Mouse (Mus musculus) liver, embryonic 11.5 days (tissue): ENCODE measurements around the gene Ube3b. TPM values are rescaled to one million over a fixed set of nuclear protein-coding genes. Genes with fewer than 3 reads are reported as not detected.

Source experiments
- ATAC-seq: fragments of 200-750 bp; cut with Nextera tagmentation; replicated peaks from 2 replicates; pipeline ENCODE4 v1.8.0; 2017; ENCODE audit warnings: moderate number of reproducible peaks, mild to moderate bottlenecking, moderate TSS enrichment, moderate library complexity; ENCODE audit not compliant: low FRiP score
- DNase-seq: peaks from one replicate; pipeline ENCODE4 v3.0.0-alpha.2; 2017; ENCODE audit warnings: low spot score
- H3K27ac ChIP-seq: fragments of 300-500 bp; sonication (generic); 2 replicates; pipeline ENCODE4 v1.5.1; 2014; ENCODE audit warnings: mild to moderate bottlenecking, low read depth, low read length, control low read depth
- H3K27me3 ChIP-seq: fragments of 300-500 bp; sonication (generic); replicated peaks from 2 replicates; pipeline ENCODE4 v1.6.1; 2014; ENCODE audit warnings: low read length, mixed read lengths; ENCODE audit not compliant: control insufficient read depth, insufficient read depth
- H3K36me3 ChIP-seq: fragments of 300-500 bp; sonication (generic); 2 replicates; pipeline ENCODE4 v1.6.1; 2014; ENCODE audit warnings: mild to moderate bottlenecking, low read length, moderate library complexity, mixed read lengths; ENCODE audit not compliant: control insufficient read depth, insufficient read depth
- H3K4me1 ChIP-seq: fragments of 300-500 bp; sonication (generic); replicated peaks from 2 replicates; pipeline ENCODE4 v1.6.1; 2014; ENCODE audit warnings: low read length, mixed read lengths; ENCODE audit not compliant: control insufficient read depth, insufficient read depth
- H3K4me2 ChIP-seq: fragments of 300-500 bp; sonication (generic); 2 replicates; pipeline ENCODE4 v1.6.1; 2014; ENCODE audit warnings: mild to moderate bottlenecking, control low read depth, moderate library complexity
- H3K4me3 ChIP-seq: fragments of 300-500 bp; sonication (generic); 2 replicates; pipeline ENCODE4 v1.5.1; 2014; ENCODE audit warnings: low read depth, low read length, control low read depth
- H3K9ac ChIP-seq: fragments of 300-500 bp; sonication (generic); 2 replicates; pipeline ENCODE4 v1.6.1; 2014; ENCODE audit warnings: low read depth, low read length, control low read depth
- H3K9me3 ChIP-seq: fragments of 300-500 bp; sonication (generic); 2 replicates; pipeline ENCODE4 v1.6.1; 2016; ENCODE audit warnings: low read length, inconsistent platforms, mixed read lengths; ENCODE audit not compliant: control insufficient read depth
- WGBS: fragments of 180-500 bp; shearing (Covaris S2); extraction: QIAGEN DNeasy Blood & Tissue Kit; methylation state at CpG from one replicate; pipeline ENCODE4 v1.1.7; 2014; 5-methylcytosine and 5-hydroxymethylcytosine counted together
- polyA plus RNA-seq: library from polyadenylated mRNA; unstranded; fragments of >200 nt; fragmentation: Nextera tagmentation; extraction: Ambion mirVana; gene quantifications from 2 replicates; pipeline ENCODE4 v1.2.1, GENCODE M21; 2014

The Ube3b gene
- 41.1 and 41.4 TPM in 2 replicates for polyA plus RNA-seq

GRCm38 (mm10) chr5:114380209-114381012 is at the start of gene Ube3b, which contains the start of gene Kctd10:
Ube3b (plus strand) TSS chr5:114380607.
Kctd10 (minus strand) TSS chr5:114380508.
- H3K27me3 ChIP-seq: no peaks in the 10 kb centered on the region
- ATAC-seq (peak; percentile 92), DNase-seq (peak; percentile 88)
- peaks cover 49% of the 10 kb centered on the region for H3K4me1 ChIP-seq
- H3K4me3 ChIP-seq: peak within 1 kb of the TSS; percentile 81
- H3K9me3 ChIP-seq: no peaks in the 10 kb centered on the region
- H3K4me2 ChIP-seq: peak within 1 kb of the TSS; percentile 85
- H3K27ac ChIP-seq: peak within 1 kb of the TSS; percentile 82
- WGBS: under 1% methylated on average over 73 of the region's 74 CpGs
- peaks cover 14% of the 10 kb centered on the region; the same call in 1 of the 2 replicates for H3K36me3 ChIP-seq
- peak within 1 kb of the TSS; percentile 96 for H3K9ac ChIP-seq

GRCm38 (mm10) chr5:114342996-114343395 is 37.4 kb upstream of the Ube3b start:
- Histone ChIP-seq H3K4me2 (no peak overlapping the region), H3K9ac (no peak overlapping the region), H3K9me3 (no peaks in the 10 kb centered on the region), H3K27me3 (no peaks in the 10 kb centered on the region), H3K4me3 (no peak overlapping the region), H3K27ac (no peak overlapping the region), H3K4me1 (no peaks in the 10 kb centered on the region), H3K36me3 (no peaks in the 10 kb centered on the region)
- no peak for ATAC-seq
- no peak for DNase-seq
- WGBS: 56% methylated on average over 5 of the region's 5 CpGs

GRCm38 (mm10) chr5:114343612-114344011 is 36.8 kb upstream of the Ube3b start:
- Histone ChIP-seq H3K4me2 (no peak overlapping the region), H3K9me3 (no peaks in the 10 kb centered on the region), H3K4me3 (no peak overlapping the region), H3K27me3 (no peaks in the 10 kb centered on the region), H3K36me3 (no peaks in the 10 kb centered on the region), H3K4me1 (no peaks in the 10 kb centered on the region), H3K9ac (no peak overlapping the region), H3K27ac (no peak overlapping the region)
- 73% methylated on average over 7 of the region's 7 CpGs for WGBS
- ATAC-seq: no peak
- DNase-seq: no peak

DNA sequence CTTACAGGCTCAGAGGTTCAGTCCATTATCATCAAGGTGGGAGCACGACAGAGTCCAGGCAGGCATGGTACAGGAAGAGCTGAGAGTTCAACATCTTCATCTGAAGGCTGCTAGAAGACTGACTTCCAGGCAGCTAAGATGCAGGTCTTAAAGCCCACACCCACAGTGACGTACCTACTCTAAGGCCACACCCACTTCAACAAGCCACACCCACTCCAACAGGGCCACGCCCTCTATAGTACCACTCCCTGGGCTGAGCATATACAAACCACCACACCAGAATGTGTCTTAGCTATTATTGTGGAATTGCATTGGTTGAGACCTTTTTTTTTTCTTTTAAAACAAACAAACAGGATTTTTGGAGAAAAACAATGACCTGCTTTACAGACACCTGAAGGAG is 34.9 kb upstream of the Ube3b start:
- Histone ChIP-seq H3K4me2 (no peak overlapping the region), H3K9ac (no peak overlapping the region), H3K36me3 (no peaks in the 10 kb centered on the region), H3K27ac (no peak overlapping the region), H3K27me3 (no peaks in the 10 kb centered on the region), H3K4me3 (no peak overlapping the region), H3K9me3 (no peaks in the 10 kb centered on the region), H3K4me1 (no peaks in the 10 kb centered on the region)
- WGBS: 46% methylated on average over 3 of the region's 3 CpGs
- ATAC-seq: peak; percentile 75; the same call in 1 of the 2 replicates
- DNase-seq: no peak

GRCm38 (mm10) chr5:114347005-114347404 is 33.4 kb upstream of the Ube3b start:
- WGBS: 72% methylated on average over 10 of the region's 10 CpGs
- Histone ChIP-seq H3K9me3 (no peaks in the 10 kb centered on the region), H3K27ac (no peak overlapping the region)

GRCm38 (mm10) chr5:114351490-114351889 is 28.9 kb upstream of the Ube3b start:
- no peaks in the 10 kb centered on the region for H3K36me3 ChIP-seq
- no peak overlapping the region for H3K27ac ChIP-seq
- DNase-seq (no peak), ATAC-seq (no peak)
- no peak overlapping the region for H3K4me3 ChIP-seq
- no peaks in the 10 kb centered on the region for H3K9me3 ChIP-seq
- WGBS: 51% methylated on average over 10 of the region's 10 CpGs
- H3K27me3 ChIP-seq: no peaks in the 10 kb centered on the region
- H3K9ac ChIP-seq: no peak overlapping the region
- H3K4me2 ChIP-seq: no peak overlapping the region
- H3K4me1 ChIP-seq: no peaks in the 10 kb centered on the region

More at GRCm38 (mm10) chr5:114347005-114347404, 33.4 kb upstream of the Ube3b start:
- DNase-seq: no peak
- Histone ChIP-seq H3K27me3 (no peaks in the 10 kb centered on the region), H3K9ac (no peak overlapping the region), H3K36me3 (no peaks in the 10 kb centered on the region), H3K4me2 (no peak overlapping the region), H3K4me3 (no peak overlapping the region), H3K4me1 (no peaks in the 10 kb centered on the region)
- no peak for ATAC-seq

- peak overlapping the region; percentile 5; the same call in 1 of the 2 replicates for H3K4me3 ChIP-seq
- no peaks in the 10 kb centered on the region for H3K27me3 ChIP-seq
- ATAC-seq (peak; percentile 81), DNase-seq (peak; percentile 73)
- no peak overlapping the region; the same call in 1 of the 2 replicates for H3K9ac ChIP-seq
- H3K4me1 ChIP-seq: peaks cover 10% of the 10 kb centered on the region
- WGBS: 23% methylated on average over 7 of the region's 7 CpGs
- no peak overlapping the region for H3K27ac ChIP-seq
- H3K4me2 ChIP-seq: peak overlapping the region; percentile 38
- no peaks in the 10 kb centered on the region for H3K36me3 ChIP-seq
- H3K9me3 ChIP-seq: no peaks in the 10 kb centered on the region
Observed at GRCm38 (mm10) chr5:114356250-114356935, 24.0 kb upstream of the Ube3b start.

GRCm38 (mm10) chr5:114356936-114357751 is 23.3 kb upstream of the Ube3b start:
- Histone ChIP-seq H3K36me3 (no peaks in the 10 kb centered on the region; the same call in 1 of the 2 replicates), H3K4me3 (peak overlapping the region; percentile 5; the same call in 1 of the 2 replicates), H3K27me3 (no peaks in the 10 kb centered on the region), H3K4me2 (peak overlapping the region; percentile 38), H3K27ac (no peak overlapping the region; the same call in 1 of the 2 replicates), H3K4me1 (peaks cover 10% of the 10 kb centered on the region), H3K9ac (no peak overlapping the region; the same call in 1 of the 2 replicates), H3K9me3 (no peaks in the 10 kb centered on the region)
- WGBS: 53% methylated on average over 23 of the region's 23 CpGs
- no peak for DNase-seq
- ATAC-seq: peak; percentile 75
